Mouse (Mus musculus) gastrocnemius, postnatal 14 days (tissue): ENCODE data around the gene Casp2. TPM values are rescaled to one million over a fixed set of nuclear protein-coding genes. Genes with fewer than 3 reads are reported as not detected.

Experiments
- DNase-seq: peaks from one replicate; pipeline ENCODE4 v3.0.0; 2021; ENCODE audit warnings: mixed read lengths
- intact Hi-C: fragments of 180-260 bp; cut with DNase I; formaldehyde crosslinking; loops from one replicate; pipeline ENCODE4 v1.15.1; 2025; ENCODE audit warnings: low total_unique reads
- long read RNA-seq, 2 experiments: library from polyadenylated mRNA; stranded (forward); transcript quantifications; one replicate each; pipeline ENCODE4 v2.0.0; 2021
- total RNA-seq, 2 experiments: library from RNA; stranded (reverse); gene quantifications; 2 replicates each; pipeline ENCODE4 v1.2.3; 2021

Casp2 gene
- total RNA-seq, result 1 to 10 TPM; 6.7 to 7.6 TPM
- long read RNA-seq, experiment 1, transcript Casp2-201 (11 exons, 3,529 nt), result major isoform, 5 of 7 reads
- long read RNA-seq, experiment 1, partial matches to known transcripts, result 0 of 7 reads
- long read RNA-seq, experiment 1, other reads (novel, unspliced or antisense), result 0 of 7 reads
- long read RNA-seq, experiment 2, partial matches to known transcripts, result 0 of 5 reads
- long read RNA-seq, experiment 2, other reads (novel, unspliced or antisense), result 2 of 5 reads

- intact Hi-C loops, result loop anchor here (5.0 kb wide), 1 partner anchor 37 kb away; no protein-coding TSS in a partner anchor
Observed at GRCm38 (mm10) chr6:42264626-42265312, at the start of gene Casp2. Gene Casp2 (plus strand): TSS chr6:42264985.

DNA sequence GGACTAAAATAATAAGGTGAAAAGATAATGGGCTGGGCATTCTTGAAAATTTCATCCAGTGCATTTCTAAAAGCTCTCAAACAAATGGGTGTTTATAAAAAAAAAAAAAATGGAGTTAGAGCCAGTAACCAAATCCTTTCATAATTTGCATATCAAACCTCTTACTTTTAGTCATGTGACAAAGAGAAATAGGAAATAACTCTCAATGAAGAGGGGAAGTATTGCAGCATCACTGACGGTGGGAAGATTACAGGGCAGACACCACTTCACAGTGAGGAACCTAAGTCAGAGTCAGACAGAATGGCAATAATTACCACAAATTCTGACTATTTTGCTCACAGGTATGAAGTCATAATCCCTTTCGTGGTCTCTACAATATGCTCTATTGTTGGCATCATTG, 49.8 kb upstream of the Casp2 start, which contains the start of gene Tas2r144:
TSS of gene Tas2r144 (plus strand) at position 301 of the 400 bp plus-strand sequence.
- intact Hi-C loops, result no loop called here
- no peak for DNase-seq

More at GRCm38 (mm10) chr6:42264626-42265312, at the start of gene Casp2:
- peak; percentile 98 for DNase-seq

DNA sequence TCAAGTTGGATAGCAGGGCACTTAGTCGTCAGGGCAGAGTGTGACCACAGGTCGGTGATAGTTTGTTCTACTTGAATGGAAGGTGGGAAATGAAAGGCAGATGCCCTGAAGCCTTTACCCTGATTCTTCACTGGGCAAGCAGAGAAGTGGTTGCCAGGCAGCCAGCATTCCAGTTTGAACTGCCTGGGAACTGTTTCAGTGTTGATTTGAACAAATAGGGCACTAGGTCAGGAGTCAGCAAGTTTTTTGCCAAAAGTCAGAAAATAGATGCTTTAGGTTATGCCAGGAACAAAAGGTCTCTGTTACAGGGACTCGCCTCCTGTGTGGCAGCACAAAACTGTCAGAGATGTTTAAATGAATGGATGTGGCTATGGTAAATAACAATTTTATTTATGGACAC, 42.5 kb upstream of the Casp2 start:
- DNase-seq, result no peak
- intact Hi-C loops, result loop anchor here (10.0 kb wide), 1 partner anchor 103 kb away; the partner anchor contains the start of gene Fam131b

GRCm38 (mm10) chr6:42225046-42225445, 39.7 kb upstream of the Casp2 start:
- no peak for DNase-seq
- intact Hi-C loops, result loop anchor here (5.0 to 10.0 kb wide), 3 partner anchors 37 to 357 kb away; partner anchors contain the start of genes Casp2, Fam131b and Tmem139

GRCm38 (mm10) chr6:42227240-42228101, 37.3 kb upstream of the Casp2 start:
- intact Hi-C loops, result loop anchor here (5.0 to 10.0 kb wide), 3 partner anchors 35 to 355 kb away; partner anchors contain the start of genes Casp2, Fam131b and Tmem139
- peak; percentile 51 for DNase-seq

DNA sequence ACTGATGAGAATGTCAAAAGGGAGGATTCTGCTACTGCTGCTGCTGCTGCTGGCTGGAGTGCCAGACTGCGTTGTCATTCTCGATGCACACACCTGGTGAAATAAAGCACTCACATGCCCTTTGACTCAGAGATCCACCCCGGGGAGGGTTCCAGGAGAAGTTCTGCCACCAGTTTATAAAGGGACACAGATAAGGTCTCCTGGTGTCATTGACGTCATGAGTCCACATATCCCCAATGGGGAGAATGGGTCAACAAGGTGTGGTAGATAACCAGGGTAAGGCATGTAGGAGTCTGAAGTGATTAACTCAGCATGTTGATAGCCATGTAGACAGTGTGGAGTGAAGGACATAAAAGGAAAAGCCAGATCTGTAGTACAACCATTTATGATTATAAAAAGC, 35.2 kb upstream of the Casp2 start:
- intact Hi-C loops, result loop anchor here (5.0 to 10.0 kb wide), 3 partner anchors 33 to 353 kb away; partner anchors contain the start of genes Casp2, Fam131b and Tmem139
- DNase-seq, result no peak

DNA sequence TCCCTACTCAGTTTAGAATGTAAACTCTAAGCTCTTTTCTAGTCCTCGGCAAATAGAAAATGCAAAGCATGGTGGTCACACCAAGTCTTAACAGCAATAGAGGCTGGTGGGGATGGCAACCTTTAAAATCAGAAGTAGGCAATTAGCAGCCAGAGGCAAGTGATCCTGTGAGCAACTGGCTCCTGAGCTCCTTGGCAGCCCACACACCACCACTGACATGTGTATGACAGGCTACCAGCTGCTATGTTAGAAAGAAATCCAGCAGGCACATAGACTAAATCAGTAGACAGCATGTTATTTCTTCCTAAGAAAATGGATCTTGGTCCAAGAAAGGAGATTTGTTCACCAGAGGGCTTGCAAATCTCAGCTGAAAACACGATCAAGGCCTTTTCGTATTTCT, 33.6 kb upstream of the Casp2 start:
- no peak for DNase-seq
- intact Hi-C loops, result no loop called here

- no peak for DNase-seq
- intact Hi-C loops, result no loop called here
Observed at GRCm38 (mm10) chr6:42237276-42237805, 27.4 kb upstream of the Casp2 start.

DNA sequence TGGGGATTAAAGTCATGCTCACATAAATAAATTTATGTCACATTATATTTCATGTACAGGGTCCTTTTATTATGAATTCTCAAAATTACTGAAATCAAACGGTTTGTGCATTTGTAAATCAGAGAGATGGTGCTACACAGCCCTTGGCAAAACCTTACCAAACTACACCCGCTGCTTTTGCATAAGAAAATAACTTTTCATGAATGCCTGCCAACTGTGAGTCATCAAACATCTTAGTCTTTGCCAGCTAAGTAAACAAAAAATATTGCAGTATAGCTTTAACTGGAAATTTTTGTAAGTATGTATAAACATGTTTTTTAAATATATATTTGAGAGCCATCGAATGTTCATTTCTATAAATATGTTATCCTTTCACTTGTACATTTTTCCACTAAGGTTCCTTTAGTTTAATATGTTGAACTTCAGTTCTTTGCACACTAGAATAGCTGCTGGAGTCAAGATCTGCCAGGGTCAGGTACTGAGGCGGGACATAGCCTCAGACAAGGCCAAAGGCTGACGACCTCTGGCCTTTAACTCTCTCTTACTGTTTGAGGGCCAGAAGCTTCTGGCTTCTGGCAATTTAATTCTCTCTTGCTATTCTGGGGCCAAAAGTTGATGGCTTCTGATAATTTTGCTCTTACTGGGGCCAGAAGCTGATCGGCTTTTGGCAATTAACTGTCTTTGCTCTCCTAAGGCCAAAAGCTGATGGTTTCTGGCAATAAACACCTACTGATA, 23.3 kb upstream of the Casp2 start:
- no peak for DNase-seq
- intact Hi-C loops, result no loop called here

- peak; percentile 75 for DNase-seq
- intact Hi-C loops, result no loop called here
Observed at GRCm38 (mm10) chr6:42245711-42246353, 19.0 kb upstream of the Casp2 start, which contains the start of gene Gstk1. Gene Gstk1 (plus strand): TSS chr6:42245935.

- intact Hi-C loops, result no loop called here
- no peak for DNase-seq
Observed at GRCm38 (mm10) chr6:42247173-42247572, 17.6 kb upstream of the Casp2 start.

DNA sequence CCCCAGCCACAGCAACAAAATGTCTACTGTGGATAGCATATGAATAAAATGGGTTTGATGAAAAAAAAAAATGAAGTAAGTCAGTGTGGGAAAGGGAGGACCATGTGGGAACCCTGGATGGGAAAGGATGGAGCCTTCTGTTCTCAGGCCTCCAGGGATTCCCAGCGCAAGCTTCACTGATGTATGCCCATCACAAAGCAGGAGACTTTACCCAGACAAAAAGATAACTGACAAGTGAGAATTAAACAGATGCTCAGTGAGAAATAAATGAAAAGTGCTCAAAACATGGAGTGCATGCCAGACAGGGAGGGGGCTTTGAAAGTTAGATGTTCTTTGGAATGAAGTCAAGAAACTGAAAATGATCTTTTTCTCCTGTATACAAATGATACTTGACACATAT, 16.8 kb upstream of the Casp2 start:
- intact Hi-C loops, result no loop called here
- DNase-seq, result no peak

GRCm38 (mm10) chr6:42251791-42252190, 13.0 kb upstream of the Casp2 start:
- intact Hi-C loops, result no loop called here

DNA sequence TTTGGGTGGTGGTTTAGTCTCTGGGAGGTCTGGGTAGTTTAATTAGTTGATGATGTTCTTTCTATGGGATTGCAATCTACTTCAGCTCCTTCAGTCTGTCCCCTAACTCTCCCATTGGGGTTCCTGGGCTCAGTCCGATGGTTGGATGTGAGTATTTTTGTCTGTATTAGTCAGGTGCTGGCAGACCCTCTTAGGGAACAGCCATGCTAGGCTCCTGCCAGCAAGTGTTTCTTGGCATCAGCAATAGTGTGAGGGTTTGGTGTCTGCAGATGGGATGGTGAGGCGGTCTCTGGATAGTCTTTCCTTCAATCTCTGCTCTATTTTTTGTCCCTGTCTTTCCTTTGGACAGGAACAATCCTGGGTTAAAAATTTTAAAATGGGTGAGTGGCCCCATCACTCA, 11.7 kb upstream of the Casp2 start:
- no peak for DNase-seq
- intact Hi-C loops, result no loop called here

More at GRCm38 (mm10) chr6:42251791-42252190, 13.0 kb upstream of the Casp2 start:
- DNase-seq, result no peak

DNA sequence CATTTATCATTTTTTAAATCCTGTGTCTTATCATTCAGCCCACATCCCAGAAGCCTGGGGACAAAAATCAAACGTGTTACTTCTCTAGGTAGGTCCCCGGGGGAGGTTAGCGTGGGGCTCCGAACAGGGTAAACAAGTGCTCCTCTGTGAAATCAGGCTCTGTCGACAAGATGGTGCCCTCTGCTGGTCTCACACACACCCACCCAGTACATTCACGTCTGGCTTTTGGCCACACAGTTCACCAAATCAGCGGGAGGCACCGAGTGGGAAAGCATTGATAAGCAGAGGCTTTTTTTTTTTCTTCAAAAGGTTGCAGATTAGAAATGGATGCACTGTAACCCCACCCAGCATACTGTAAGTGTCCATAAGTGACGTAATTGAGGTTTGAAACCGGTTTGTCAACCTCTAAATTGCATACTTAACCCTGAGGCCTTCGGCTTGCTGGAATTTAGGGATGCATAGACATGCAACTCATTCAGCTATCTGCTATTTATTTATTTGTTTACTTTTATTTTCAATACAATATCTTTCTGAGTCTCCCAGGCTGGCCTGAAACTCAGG, 7.4 kb upstream of the Casp2 start:
- peak; percentile 38 for DNase-seq
- intact Hi-C loops, result no loop called here

DNA sequence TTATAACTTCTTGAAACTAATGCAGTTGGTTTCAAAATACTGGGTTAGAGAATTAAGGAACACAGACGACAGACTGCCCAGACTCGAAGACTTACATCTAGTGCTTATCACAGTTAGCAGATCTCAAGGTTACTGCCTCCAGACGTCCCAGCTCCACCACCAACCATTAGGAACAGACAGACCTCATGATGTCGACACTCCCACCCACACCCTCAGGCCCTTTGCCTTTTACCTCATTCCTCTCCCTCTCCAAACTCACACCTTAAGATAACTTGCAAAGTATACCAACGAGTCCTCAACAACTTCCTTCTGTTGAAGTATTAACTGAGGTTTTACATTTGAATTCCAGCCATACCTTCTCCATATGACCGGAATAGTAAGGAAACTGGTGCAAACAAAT, 4.4 kb upstream of the Casp2 start:
- intact Hi-C loops, result loop anchor here (5.0 kb wide), 1 partner anchor 33 kb away; no protein-coding TSS in a partner anchor
- no peak for DNase-seq

DNA sequence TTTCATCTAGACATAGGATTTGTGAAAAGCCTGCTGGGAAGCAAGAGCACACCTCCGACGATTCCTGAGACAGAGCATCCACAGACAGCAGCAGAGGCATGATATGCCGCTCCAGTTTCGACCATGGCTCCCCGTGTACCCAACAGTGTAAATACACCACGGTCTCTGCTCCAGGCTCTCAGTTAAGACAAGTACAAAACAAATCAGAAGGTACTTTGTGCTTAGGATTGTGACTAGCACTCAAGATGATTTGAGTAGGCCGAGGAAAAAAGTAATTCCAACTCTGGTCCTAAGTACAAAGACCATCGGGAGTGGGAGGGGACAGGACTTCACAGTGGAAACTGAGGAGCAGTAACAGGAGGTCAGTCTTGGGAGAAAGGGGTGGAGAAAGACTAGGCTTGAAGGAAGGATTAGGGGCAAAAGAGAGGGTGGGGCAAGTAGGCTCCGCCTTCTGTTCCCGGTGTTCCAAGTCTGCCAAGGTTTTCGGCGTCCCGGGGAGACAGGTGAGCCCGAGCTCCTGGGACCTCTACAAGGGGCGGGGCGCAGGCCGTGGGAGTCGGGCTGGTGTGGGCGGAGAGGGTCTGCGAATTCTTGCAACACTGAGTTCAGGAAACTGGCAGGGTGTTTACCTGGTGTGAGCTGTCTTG, 3.1 kb upstream of the Casp2 start, which contains the start of gene Tmem139:
TSS of gene Tmem139 (plus strand) at position 447 of the 647 bp plus-strand sequence.
- intact Hi-C loops, result loop anchor here (5.0 kb wide), 1 partner anchor 34 kb away; no protein-coding TSS in a partner anchor
- no peak for DNase-seq
